Mouse (Mus musculus) cerebellum, adult 11-12 months (tissue): Measurements from ENCODE around the gene Arid1b.

Experiments
- DNase-seq: peaks from one replicate; pipeline ENCODE4 v3.0.0; 2022

Arid1b gene

DNA sequence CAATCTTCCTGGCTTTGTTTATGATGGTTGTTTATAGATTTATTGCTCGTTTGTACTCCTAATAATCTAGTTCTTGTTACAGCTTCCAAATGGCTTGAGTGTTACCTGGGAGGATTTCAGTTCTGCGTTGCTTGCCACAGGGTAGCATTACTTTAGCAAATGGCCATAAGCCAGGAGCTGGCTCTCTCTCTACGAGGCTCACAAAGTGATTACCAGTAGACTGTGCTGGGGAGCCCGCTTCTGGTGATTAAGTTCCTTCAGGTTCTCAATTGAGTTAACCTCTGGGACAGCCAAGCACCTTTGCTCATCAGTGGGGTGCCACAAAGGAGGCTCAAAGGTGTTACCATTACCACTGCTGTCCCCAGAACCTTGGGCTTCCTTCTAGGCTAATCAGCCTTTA lies 227.4 kb downstream of the Arid1b start:
- DNase-seq: no peak

DNA sequence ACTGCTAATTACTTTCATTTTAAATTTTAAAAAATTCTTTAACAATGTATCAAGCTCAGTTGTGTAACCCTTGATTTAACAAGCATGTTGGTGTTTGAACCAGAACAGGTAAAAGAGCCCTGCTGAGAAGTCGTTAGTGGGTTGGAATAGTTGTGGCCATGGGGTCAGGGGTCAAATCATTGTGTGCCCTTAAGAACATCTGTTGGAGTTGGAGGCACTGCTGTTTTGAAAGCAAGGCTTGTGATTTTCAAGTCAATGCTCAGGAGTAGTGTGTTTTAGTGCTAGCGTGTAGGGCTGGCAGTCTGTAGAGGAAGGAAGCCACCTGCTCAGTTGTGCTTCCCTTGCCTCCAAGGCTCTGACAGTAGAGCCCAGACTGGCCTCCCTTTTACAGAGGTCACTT lies 228.7 kb downstream of the Arid1b start:
- no peak for DNase-seq

DNA sequence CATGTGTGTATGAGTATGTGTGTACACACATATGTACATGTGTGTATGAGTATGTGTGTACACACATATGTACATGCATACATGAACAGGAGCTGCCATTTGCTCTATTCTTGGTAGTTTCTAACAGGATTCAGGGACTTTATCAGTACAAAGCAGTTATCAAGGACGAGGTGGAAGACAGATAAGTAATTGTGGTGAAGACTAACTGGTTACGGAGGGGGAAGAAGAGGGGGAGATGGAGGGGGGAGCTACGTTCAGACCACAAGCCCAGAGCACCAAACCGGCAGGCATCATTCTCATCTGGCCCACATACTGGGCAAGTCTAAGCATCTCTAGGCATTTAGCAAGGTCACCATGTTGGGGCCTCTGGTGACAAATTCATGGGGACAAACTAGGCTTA lies 230.8 kb downstream of the Arid1b start:
- DNase-seq: no peak

DNA sequence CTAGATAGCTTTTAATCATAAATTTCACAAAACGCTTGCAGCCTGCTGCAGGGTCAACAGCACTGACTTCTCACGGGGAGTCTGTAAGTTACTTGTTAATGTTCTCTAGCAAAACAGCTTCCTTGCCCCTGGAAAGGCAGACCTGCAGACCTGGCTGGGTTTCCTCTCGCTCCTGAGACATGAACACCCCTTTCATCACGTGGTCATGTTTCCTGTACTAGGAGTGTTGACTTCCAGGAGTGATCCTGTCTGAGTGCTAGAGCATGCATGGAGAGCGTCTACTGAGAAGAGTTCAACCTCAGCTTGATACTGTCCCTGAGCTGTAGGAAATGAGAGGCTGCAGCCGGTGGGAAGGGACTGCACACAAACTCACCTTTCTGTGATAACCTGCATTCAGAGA lies 233.0 kb downstream of the Arid1b start:
- DNase-seq: no peak

DNA sequence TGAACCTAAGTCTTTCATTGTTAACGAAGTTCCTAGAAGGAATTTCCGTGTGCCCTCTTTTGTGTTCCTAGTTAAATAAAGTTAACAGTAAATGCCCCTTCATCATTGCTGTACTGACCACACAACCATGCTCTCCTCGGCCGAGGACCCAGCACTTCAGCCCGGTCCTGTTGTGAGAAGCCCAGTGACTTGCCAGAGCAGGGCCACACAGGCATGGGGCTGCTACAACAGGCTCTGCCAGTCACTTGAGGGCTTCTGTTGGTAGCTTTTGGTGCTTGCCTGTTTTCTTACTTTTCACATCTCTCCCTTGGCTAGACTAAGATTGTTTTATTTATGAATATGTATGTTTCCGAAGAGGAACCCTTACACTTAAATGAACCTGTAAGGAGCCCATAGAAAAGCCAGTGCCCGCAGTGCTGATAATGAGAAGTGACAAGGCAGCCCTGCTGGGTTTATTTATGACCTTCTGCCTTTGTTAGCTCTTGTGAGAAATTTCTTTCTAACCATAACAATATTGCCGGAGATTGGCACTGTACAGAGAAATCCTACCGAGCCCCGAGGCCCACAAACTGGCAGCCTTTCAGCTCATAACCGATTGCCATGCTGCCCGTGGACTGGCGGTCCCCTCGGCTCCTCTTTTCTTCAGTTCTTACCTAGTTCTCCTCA lies 234.0 kb downstream of the Arid1b start:
- DNase-seq: peak; percentile 87

- DNase-seq: no peak
Observed at GRCm38 (mm10) chr17:5228616-5229250, 234.6 kb downstream of the Arid1b start.

GRCm38 (mm10) chr17:5230063-5230462 lies 235.9 kb downstream of the Arid1b start:
- DNase-seq: no peak

DNA sequence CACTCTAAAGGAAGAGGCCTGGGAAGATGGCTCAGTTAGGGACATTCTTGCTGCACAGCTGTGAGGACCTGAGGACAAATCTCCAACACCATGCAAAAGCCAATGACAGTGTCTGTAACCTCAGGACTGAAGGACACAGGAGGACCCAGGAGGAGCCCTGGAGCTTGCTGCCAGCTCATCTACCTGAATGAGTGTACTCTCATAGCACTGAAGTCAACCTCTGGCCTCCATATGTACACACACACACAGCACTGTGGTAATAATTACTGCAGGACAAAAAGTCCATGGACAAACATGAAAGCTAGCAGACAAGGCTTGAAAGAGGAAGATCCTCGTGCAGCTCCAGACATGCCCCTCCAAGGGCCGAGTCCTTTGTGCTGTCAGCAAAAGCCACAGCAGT lies 238.0 kb downstream of the Arid1b start:
- DNase-seq: no peak

DNA sequence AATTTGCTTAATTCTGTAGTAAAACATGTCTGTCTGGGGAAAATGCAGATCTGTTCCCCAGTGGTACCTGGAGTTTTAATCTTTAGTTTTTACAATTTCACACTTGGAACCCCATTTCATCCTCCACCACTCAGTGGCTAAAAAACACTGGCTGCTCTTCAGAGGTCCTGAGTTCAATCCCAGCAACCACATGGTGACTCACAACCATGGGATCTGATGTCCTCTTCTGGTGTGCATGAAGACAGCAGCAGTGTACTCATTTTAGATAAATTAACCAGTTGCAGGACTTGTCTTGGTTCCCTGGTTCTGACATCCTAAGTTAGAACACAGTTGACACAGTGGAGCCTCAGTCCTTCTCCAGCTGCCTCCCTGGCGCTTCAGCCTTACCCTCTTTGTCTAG lies 239.9 kb downstream of the Arid1b start:
- DNase-seq: no peak

GRCm38 (mm10) chr17:5235057-5235456 lies 240.9 kb downstream of the Arid1b start:
- no peak for DNase-seq

GRCm38 (mm10) chr17:5237765-5238164 lies 243.6 kb downstream of the Arid1b start:
- DNase-seq: no peak

- no peak for DNase-seq
Observed at GRCm38 (mm10) chr17:5238387-5239245, 244.5 kb downstream of the Arid1b start.

GRCm38 (mm10) chr17:5244526-5244925 lies 250.4 kb downstream of the Arid1b start:
- DNase-seq: no peak

DNA sequence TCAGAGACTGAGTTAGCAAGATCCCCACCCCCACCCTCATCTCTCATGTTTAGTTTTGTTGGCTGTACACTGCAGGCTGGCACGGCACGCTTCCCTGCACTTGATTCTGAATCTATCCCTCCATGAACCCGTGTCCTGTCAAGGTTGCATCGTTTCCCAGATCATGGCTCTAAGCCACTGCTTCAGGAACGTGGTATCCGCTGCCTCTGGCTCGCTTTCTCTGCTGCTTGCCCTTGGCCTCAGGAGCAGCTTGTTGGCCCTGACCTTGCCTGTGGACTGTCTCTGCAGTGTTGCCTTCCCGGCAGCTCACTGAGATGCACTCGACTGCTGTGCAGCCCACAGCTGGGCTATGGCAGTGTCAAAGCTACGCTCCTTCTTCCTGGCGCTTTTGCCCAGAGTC lies 252.6 kb downstream of the Arid1b start:
- peak; percentile 39 for DNase-seq

GRCm38 (mm10) chr17:5247247-5247646 lies 253.1 kb downstream of the Arid1b start:
- peak; percentile 57 for DNase-seq

DNA sequence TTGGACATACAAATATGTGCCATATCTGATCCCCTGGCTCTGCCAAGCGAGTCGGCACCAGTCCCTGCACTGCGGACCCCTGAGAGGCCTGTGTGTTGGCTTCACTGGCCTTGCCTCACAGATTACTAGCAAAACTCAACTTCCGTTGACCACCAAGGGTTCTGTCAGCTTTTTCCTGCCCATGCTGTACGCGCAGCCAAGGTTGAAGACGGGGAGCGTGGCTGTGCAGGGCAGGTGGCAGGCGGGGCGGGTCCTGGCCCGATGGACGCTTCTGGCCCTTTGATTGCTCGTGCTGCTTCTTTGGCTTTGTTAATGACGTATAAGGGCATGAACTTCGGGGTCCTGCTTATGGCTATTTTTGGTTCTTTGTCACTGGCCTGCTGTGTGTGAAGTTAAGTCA lies 253.6 kb downstream of the Arid1b start:
- peak; percentile 51 for DNase-seq

- DNase-seq: peak; percentile 94
Observed at GRCm38 (mm10) chr17:5248957-5249656, 255.0 kb downstream of the Arid1b start.

- peak; percentile 42 for DNase-seq
Observed at GRCm38 (mm10) chr17:5249681-5250180, 255.6 kb downstream of the Arid1b start.

DNA sequence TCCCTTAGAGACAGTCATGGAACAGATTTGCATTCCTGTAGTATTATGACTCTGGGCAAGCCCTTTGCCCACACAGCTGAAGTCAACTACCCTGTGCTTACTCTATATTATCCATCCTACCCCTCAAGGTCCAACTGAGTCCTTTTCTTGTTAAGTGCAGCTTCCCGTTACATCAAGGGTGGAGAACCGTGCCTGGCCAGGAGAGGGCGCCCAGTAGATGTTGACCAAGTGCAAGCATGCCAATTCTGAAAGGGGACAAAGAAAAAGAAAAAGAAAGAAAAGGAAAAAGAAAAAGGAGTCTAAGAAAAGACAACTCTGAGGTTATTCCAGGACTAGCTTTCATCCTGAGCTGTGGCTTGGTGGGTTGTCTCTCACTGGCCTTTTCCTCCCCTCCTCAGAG lies 258.3 kb downstream of the Arid1b start:
- peak; percentile 64 for DNase-seq

DNA sequence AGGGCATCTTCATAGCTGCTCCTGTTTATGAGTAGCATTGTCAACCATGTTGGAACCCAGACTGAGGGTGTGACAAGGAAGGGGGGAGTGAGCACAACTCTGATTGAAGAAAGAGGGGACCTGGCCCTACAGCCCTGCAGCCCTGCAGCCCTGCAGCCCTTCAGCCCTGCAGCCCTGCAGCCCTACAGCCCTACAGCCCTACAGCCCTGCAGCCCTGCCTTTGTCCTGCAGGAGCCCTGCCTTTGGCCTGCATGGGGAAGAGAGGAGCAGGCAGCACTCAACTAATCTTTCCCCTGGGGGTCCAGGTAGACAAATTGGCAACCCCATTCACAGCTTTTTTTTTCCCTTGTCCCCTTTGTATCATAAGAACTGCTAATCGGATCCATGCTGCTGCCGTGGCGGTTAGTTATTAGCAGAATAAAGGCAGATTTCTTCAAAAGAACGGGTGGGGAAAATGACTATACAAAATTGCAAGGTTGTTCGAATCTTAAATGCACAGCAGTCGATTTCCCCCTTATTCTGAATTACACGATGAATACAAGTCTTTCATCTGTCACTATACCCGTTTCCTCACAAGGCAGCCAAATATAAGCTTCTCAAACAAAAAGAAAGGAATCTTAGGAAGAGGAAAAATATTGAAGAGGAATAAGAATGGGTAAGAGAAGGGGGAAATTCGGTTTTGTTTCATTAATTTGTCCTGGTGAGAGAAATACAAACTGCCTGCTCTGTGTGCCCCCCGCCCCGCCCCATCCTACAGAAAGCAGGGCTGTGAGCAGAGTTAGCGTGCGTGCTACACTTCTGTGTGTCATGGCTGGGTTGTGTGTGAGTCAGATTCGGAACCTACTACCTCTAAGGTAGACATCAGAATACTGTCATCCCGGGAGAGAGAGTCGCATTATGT lies 260.8 kb downstream of the Arid1b start:
- DNase-seq: no peak

DNA sequence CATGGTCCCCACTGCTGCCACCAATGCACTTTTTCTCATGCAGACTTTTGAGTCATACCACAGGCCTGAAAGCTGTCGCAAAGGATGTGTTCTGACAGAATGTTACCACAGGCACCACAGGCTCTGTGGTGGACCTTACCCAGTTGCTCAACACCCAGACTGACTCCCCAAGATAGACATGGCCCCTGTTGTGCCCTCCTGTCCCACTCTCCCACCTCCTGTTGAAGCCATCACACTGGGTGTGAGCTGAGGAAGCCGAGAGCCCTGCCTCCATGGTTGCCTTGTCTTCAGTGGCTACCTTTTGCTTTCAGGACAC lies 261.4 kb downstream of the Arid1b start:
- DNase-seq: no peak

DNA sequence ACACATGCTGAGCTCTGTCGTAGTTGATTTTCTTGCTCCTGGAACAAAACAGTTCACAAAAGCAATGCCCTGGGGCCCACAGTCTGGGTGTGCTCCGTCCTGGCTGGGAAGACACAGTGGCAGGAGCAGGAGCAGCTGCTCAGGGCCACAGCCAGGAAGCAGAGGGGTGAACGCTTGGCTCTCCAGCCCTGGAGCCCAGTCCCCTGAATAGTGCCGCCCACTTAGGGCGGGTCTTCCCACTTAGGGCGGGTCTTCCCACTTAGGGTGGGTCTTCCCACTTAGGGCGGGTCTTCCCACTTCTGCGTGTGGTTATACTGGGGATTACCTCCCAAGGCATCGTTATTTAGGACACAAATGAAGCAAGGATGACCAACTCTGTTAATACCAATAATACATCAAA lies 264.8 kb downstream of the Arid1b start:
- no peak for DNase-seq
